Mouse (Mus musculus): ENCODE results near the gene Stk32b.

Gene Stk32b

DNA sequence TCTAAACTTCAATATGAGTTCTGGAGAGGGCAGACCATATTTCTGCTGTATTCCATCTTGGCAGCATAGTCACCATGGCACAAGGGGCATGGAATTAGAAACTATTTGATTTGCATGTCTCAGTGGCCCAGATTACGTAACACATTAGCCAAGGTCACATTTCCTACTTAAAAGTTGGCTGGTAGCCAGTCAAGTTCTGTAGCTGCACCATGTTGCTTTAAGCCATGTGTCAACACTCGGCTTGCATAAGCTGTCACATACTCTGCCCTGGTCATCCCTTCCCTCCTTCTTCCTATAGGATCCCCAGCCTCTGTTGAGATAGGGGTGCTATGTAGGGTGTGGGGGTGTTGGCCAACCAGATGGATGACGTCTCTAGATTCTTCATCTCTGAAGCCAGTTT, 196.5 kb downstream of the Stk32b start:
- no peak for DNase-seq (ENCODE audit: low read depth in 2 of 2, low spot score in 2 of 2)

DNA sequence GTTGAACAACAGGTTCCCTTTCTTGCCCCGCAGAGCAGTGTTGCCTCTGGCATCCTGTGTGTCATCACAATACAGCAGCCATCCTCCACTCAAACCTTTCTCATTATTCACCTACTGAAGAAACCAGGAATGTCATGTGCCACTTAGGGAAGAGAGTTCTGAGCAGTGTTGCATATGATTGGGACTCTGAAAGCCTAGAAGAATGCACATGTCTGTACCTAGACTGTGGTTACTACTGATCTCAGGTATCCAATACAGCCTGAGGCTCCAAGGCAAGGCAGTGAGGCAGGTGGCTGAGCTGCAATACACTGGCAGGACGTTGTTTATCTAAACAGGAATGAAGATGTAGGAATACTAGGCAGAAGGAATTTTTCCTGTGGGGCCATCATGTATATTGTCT, 204.5 kb downstream of the Stk32b start:
- DNase-seq (ENCODE audit: low read depth in 2 of 2, low spot score in 2 of 2), result no peak

DNA sequence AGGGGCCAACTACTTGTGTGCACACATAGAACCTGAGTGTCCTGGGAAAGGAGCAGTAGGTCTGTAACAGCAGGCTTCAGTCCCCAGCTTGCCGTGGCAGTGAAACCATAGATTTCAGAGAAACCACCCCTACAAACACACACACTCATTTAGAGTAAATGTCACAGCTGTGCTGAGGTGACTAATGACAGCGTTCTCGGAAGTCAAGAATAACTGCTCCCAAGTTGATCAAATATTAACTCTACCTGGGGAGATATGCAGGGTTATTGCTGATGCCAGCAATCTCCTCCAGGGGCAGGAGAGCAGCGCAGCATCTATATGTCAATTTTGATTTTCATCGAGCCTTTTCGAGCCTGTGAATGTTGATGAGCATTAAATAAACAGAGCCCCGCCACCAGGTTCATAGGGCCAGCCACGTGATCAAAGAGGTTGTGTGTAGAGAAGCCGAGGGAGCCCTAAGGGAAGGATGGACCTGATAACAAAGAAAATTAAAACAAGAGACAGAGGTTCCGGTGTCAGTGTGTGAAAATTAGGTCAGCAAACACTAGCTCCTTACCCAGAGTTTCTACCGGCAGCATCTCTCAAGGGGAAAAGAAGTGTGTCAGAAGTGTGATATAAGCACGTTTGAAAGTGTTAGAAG, 210.0 kb downstream of the Stk32b start:
- no peak for DNase-seq (ENCODE audit: low read depth in 2 of 2, low spot score in 2 of 2)

DNA sequence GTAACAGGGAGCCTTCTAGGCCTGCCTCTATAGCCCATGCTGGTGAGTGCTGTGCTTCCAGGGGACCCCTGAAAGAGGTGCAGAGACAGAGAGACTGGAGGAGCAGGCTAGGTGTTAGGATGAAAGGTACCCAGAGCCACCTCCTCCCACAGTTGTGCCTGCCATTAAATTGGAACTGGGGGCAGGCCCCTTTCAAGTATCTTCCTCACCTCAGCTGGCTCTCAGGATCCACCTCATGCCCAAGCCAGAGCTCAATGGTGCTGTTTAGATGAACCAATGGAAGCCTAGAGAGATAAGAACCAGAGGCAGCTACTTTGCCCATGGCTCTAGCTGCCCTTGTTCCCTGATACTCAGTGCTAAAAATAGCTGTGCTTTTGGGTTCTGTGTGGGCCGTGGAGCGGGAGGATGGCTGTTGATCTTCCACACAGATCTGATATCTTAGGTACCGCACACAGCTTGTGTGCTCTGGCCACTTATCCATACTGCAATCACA, 221.9 kb downstream of the Stk32b start:
- no peak for DNase-seq (ENCODE audit: low read depth in 2 of 2, low spot score in 2 of 2)

DNA sequence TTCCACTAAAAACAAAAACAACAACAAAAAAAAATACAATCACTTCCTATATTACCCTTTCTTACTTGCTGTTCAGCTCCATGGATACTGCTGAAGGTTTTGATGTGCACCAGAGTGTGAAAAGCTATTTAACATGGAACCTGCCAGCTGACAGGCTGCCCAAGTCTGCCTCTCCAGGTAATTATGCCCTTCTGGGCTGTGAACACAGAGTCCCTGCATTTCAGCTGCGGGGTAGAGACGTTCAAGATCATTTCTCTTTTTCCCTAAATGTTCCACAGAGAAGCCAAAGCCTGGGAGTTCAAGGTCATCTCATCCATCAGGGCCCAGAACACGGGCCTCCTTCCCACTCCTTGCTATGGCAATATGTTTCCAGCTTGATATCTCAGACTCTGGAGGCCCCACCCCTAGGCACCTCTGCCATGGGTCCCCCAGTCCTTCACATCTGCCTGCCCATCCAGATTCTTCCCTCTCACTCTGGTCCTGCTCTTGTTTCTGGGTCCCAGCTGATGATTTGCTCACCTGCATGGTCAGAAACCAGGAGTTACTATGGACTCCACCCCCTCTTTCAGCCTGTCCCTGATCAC, 244.9 kb downstream of the Stk32b start:
- no peak for DNase-seq (ENCODE audit: low read depth in 2 of 2, low spot score in 2 of 2)

DNA sequence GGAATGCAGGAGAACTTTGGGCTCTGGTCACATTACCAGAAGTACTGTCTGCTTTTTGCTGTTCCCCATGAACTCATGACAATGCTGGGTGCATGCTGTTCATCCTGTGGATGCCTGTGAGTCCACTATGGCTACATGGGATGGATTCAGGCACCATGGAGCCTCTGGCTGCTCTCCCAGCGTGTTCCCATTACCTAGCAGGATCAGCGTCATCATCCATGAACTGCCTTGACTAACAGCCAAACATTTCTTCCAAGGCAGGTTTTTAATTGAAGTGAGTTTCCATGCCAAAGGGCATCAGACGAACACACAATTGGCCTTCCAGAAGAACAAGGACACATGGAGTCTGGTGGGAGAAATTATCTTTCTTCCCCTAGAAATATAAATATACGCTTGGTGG, 245.4 kb downstream of the Stk32b start:
- no peak for DNase-seq (ENCODE audit: low read depth in 2 of 2, low spot score in 2 of 2)

DNA sequence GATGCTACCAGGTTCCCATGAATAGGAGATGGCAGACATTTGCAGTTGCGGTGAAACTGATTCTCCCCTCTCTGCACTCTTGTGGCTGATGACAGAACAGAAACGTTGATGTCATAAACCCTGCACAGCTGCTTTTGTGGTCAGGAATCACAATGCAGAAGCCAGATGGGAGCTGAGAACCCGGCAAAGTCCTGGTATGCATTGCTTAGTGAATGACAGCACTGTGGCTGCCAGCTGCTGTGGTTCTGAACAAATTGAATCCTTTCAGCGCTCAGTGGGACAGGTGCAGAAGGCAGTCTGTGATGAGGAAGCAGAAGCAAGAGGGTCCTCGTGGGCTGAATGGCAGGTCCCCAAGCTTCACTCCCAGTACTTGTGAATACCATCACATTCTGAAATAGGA, 247.9 kb downstream of the Stk32b start:
- DNase-seq (ENCODE audit: low read depth in 2 of 2, low spot score in 2 of 2), result no peak

DNA sequence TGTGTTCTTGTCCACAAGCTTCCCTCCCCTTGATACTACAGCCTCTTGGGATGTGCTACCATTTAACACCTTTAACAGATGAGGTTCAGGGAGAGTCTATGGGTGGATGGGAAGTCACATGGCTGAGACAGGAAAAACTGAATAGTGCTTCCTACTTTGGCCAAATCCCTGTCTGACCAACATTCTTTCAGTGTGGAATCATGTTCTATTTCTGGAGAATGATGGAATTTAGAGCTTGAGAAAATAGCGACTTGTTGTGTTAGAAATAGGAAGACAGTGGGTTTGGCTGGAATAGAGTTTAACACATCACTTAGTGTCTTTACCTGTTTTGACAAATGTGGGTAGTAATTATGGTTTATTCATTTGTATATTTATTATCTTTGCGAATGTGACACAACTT, 249.3 kb downstream of the Stk32b start:
- DNase-seq (ENCODE audit: low read depth in 2 of 2, low spot score in 2 of 2), result no peak

DNA sequence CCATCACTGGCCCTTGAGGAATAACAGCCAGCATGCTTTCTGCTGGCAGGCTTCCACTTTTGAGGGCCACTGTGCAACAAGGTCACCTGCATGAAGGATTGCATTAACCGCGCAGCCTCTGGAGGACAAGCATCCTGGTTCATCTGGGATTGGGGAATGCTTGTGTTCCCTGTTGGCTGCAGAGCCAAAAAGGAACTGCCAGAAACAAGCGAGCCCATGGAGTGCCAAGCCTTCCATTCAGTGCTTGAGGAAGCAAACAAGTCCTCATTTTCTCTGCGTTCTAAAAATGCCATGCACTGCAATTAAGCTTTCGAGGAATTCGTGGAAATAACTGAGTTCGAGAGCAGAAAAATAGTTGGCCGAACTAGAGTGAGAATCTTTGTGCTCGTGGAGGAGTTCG, 251.5 kb downstream of the Stk32b start:
- no peak for DNase-seq (ENCODE audit: low read depth in 2 of 2, low spot score in 2 of 2)

DNA sequence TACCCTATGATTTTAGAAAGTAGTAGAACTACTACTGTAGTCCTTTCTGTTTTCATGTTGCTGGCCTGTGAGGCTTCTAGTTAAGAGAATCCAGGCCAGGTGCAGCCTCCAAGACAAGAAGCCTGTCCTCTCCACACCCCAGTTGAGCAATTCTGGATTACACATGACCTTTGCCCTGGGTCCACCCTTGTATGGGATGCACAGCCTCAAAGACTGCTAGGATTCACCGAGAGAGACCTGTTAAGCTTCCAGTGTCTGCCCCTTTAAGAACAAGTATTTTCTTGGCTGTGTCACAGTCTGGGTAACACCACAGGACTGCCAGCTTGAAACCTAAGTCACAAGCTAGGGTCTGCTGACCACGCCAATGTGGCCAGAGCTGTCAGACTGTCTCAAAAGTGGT, 258.7 kb downstream of the Stk32b start:
- DNase-seq (ENCODE audit: low read depth in 2 of 2, low spot score in 2 of 2), result no peak

DNA sequence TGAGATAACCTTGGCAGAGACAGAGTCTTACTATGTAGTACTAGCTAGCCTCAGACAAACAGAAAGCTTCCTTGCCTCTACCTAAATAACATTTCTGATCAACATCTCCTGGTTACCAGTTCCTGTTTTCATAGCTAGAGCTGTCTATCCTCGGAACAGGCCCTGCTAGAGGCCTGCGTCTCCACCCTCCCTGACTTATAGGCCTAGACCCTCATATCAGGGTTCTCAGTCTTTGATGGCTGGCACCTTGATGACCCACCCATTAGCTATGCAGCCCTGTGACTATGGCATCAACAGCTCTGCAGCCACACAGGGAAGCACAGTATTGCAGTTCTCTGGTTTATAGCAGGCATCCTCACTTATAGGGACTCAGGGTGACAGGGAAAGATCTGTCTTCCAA, 259.1 kb downstream of the Stk32b start:
- DNase-seq (ENCODE audit: low read depth in 2 of 2, low spot score in 2 of 2), result no peak

DNA sequence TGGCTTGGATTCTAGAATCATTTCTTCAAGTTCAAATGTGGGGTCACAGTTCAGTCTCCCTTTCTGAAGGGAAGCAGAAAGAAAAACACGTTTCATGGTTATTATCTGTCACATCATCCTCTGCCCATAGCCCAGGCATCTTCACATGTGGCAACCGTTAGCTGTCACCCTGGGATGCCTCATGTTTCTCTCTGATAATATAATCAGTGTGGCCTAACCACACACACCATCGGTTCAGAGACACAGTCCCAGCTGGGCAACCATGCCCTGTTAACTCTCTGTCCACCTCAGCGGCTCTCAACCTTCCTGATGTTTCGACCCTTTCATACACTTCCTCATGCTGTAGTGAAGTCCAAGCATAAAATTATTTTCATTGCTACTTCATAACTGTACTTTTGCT, 259.8 kb downstream of the Stk32b start:
- DNase-seq (ENCODE audit: low read depth in 2 of 2, low spot score in 2 of 2), result no peak

DNA sequence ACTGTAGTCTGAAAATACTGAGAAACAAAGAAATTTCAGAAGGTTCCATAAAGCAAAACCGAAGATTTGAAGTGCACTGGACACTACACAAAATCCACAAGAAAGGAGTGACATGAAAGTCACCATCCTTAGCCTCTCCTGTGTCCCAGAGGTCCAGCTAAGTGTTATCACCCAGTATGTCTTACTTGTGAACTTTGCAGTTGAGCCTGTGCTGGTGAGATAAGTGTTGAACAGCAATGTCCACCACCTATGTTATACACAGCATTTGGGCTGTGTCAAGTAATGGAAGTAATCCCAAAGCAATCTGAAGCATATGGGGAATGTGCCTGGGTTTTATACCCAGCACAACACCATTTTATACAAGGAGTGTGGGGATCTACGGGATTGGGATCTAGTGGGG, 260.4 kb downstream of the Stk32b start:
- DNase-seq (ENCODE audit: low read depth in 2 of 2, low spot score in 2 of 2), result no peak

DNA sequence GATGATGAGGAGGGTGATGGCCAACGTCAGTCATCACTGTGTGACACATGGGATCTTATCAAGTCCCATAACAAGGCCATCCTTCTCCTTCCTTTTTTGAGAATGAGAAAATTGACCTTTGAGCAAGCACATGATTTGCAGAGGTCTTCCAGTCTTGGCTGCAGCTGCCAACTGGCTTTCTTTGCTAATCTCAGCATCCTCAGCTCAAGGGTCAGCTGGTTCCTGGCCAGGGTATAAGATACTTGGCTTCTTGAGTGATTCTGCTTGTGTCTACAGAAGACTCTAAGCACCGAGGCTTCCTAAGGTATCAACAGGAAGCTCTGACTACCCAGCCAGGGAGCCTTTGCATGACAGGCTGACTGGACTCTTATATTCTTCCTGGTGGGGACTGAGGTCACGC, 269.4 kb downstream of the Stk32b start:
- no peak for DNase-seq (ENCODE audit: low read depth in 2 of 2, low spot score in 2 of 2)

DNA sequence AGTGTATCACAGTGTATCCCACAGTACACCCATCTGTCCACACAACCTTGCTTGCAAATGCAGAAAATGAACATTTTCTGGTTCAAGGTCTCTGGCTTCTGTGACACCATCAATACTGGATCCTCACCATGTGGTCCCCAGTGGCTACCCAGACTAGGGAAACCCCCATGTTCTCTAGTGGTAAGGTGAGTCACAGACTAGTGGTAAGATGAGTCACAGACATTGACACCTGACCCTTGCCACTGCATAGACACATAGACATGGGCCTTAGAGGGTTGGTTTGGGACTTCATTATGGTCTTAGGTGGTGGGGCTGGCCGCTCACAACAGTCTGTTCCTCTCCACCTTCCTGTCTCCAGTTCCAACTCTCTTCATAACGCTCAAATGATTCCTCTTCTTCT, 274.2 kb downstream of the Stk32b start:
- no peak for DNase-seq (ENCODE audit: low read depth in 2 of 2, low spot score in 2 of 2)

DNA sequence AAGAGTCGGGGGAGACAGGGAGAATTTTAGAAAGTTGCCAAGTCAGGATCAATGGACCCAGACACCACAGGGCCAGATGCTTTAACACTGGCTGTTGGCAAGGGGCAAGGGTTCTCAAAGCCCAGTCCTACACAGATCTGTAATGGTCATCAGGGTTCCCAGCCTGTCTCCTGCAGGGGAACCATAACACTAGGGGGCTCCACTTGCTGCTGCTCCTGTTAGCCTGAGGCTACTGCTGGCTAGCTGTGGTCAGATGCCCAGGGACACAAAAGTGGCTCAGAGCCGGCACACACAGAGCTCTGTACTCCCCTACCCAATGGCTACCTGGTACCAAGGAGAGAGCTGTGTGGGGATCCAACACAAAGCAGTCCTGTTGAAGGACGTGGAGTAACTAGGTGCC, 281.6 kb downstream of the Stk32b start:
- no peak for DNase-seq (ENCODE audit: low read depth in 2 of 2, low spot score in 2 of 2)

DNA sequence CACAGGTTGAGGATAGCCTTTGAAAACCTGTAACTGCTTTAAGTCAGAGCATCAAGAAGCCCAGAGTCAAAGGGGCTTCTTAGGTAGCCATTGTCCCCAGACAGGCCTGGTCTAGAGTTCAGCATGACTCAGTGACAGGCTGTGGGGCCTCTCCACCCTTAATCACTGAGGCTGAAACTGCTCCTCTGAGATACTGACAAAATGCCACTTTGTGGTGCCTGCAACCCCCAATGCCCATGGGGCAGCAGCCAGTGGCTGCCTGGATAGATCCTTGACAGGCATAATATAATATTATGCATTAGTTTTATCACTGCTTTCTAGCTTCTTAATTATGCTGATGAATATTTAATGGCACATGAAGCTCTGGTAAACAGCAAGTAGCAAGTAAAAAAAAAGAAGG, 289.8 kb downstream of the Stk32b start:
- DNase-seq (ENCODE audit: low read depth in 2 of 2, low spot score in 2 of 2), result no peak

DNA sequence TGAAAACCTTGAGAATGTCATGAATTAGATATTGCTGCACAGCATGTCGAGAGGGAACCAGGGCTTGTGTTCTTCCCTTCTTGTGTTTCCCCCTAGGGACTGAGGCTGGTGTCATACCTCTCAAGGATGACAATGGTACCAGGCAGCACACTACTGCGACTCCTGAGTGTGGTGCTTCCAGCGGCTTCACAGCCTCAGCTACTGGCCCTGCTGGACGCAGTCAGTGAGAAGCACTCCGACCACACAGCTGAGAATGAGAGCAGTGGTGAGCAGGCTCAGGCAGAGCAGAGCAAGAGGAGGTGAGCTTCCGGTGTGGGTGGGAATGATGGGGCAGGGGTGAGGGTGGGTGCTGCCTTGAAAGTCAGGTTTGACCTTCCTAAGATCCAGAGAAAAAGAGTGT, 297.9 kb downstream of the Stk32b start:
- no peak for DNase-seq (ENCODE audit: low read depth in 2 of 2, low spot score in 2 of 2)

Measured in CD8-positive naive resting alpha-beta T cell, adult 2 months (primary cell).